Mouse (Mus musculus) liver, embryonic 14.5 days (tissue): ENCODE measurements around the gene Elovl2. TPM values are rescaled to one million over a fixed set of nuclear protein-coding genes. Genes with fewer than 3 reads are reported as not detected.
A peak's percentile ranks its signal among the peaks of the same experiment; 100 is the strongest.
"Not testable (repeated sequence)": the region's sequence is repeated elsewhere in the genome, so short reads cannot be mapped to it uniquely, and the experiment has no call there.

Source experiments
- ATAC-seq: fragments of 200-750 bp; cut with Nextera tagmentation; 2 replicates; pipeline ENCODE4 v1.8.0; 2017; ENCODE audit warnings: moderate number of reproducible peaks, mild to moderate bottlenecking, moderate library complexity; ENCODE audit not compliant: insufficient read depth
- DNase-seq, 3 experiments: peaks; one replicate each; pipeline ENCODE4 v3.0.0-alpha.2; 2012 to 2013; ENCODE audit warnings: low read depth in 3 of 3, low spot score in 3 of 3
- H3K27ac ChIP-seq: fragments of 300-500 bp; sonication (generic); 2 replicates; pipeline ENCODE4 v1.5.1; 2014; ENCODE audit warnings: moderate library complexity, mild to moderate bottlenecking, control low read depth, inconsistent platforms
- H3K27me3 ChIP-seq: fragments of 300-500 bp; sonication (generic); 2 replicates; pipeline ENCODE4 v1.6.1; 2014; ENCODE audit warnings: mild to moderate bottlenecking, low read length, moderate library complexity; ENCODE audit not compliant: control insufficient read depth, insufficient read depth
- H3K36me3 ChIP-seq: fragments of 300-500 bp; sonication (generic); replicated peaks from 2 replicates; pipeline ENCODE4 v1.6.1; 2014; ENCODE audit warnings: low read depth; ENCODE audit not compliant: control insufficient read depth, insufficient read depth
- H3K4me1 ChIP-seq, 2 experiments: fragments of 200-500 bp in 1 of 2; fragments of 300-500 bp in 1 of 2; sonication (generic) in 1 of 2; replicated peaks; 2 replicates each; pipeline ENCODE4 v1.6.1; 2012 to 2014; ENCODE audit warnings: antibody characterized with exemption in 1 of 2, inconsistent platforms in 1 of 2, low read length in 1 of 2; ENCODE audit not compliant: control insufficient read depth in 2 of 2, insufficient read depth in 2 of 2
- H3K4me2 ChIP-seq: fragments of 300-500 bp; sonication (generic); 2 replicates; pipeline ENCODE4 v1.6.1; 2014; ENCODE audit warnings: low read depth, mild to moderate bottlenecking, control low read depth, moderate library complexity
- H3K4me3 ChIP-seq, 2 experiments: fragments of 200-500 bp in 1 of 2; fragments of 300-500 bp in 1 of 2; sonication (generic) in 1 of 2; 2 replicates each; pipeline ENCODE4 v1.5.1; 2012 to 2014; ENCODE audit warnings: low read depth in 2 of 2, low read length in 2 of 2, mild to moderate bottlenecking in 2 of 2, control low read depth in 1 of 2, inconsistent platforms in 1 of 2, moderate library complexity in 1 of 2; ENCODE audit not compliant: insufficient read depth in 1 of 2
- H3K9ac ChIP-seq: fragments of 300-500 bp; sonication (generic); replicated peaks from 2 replicates; pipeline ENCODE4 v1.6.1; 2014; ENCODE audit warnings: mild to moderate bottlenecking, control low read depth, moderate library complexity
- H3K9me3 ChIP-seq: fragments of 300-500 bp; sonication (generic); 2 replicates; pipeline ENCODE4 v1.6.1; 2016; ENCODE audit warnings: low read length, mixed read lengths; ENCODE audit not compliant: control insufficient read depth
- CTCF ChIP-seq: IDR thresholded peaks from 2 replicates; pipeline ENCODE4 v1.5.1; 2016; ENCODE audit warnings: antibody characterized with exemption, low read depth, control low read depth
- EP300 ChIP-seq: IDR thresholded peaks from 2 replicates; pipeline ENCODE4 v1.6.1; 2016; ENCODE audit warnings: antibody characterized with exemption, low read depth
- WGBS: fragments of 180-500 bp; shearing (Covaris S2); extraction: QIAGEN DNeasy Blood & Tissue Kit; methylation state at CpG from one replicate; pipeline ENCODE4 v1.1.7; 2014; ENCODE audit not compliant: insufficient replicate concordance; 5-methylcytosine and 5-hydroxymethylcytosine counted together
- polyA plus RNA-seq, 2 experiments: library from polyadenylated mRNA; depleted of rRNA in 1 of 2; stranded (reverse) in 1 of 2; unstranded in 1 of 2; fragments of >200 nt; fragmentation: Nextera tagmentation in 1 of 2; extraction: Ambion mirVana in 1 of 2; gene quantifications; 2 replicates each; pipeline versions ENCODE4 v1.2.1 to v1.2.3; 2012 to 2014

The Elovl2 gene
- polyA plus RNA-seq, 2 experiments = 17.4 to 28.1 TPM

DNA sequence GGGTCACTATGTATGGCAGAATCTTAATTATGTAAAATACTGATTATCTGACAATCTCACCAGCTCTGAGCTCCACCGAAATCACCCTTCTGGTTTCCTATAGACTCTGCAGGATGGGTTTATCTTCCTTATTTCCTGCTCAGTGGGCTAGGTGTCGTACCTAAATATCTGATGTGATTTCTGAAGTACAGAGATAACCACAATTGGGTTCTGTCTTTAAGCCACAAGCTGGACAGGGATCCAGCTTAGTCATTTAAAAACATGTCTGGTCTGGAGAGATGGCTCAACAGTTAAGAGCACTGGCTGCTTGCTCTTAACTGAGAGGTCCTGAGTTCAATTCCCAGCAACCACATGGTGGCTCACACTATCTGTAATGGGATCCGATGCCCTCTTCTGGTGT, 36.8 kb upstream of the Elovl2 start:
- Histone ChIP-seq H3K9me3 (no peaks in the 10 kb centered on the region), H3K4me1 (no peaks in the 10 kb centered on the region; a peak in 1 of 4 replicates), H3K27me3 (no peaks in the 10 kb centered on the region), H3K36me3 (no peaks in the 10 kb centered on the region), H3K4me2 (no peak overlapping the region), H3K4me3 (no peak overlapping the region), H3K27ac (no peak overlapping the region), H3K9ac (no peak overlapping the region)
- no peak for DNase-seq
- TF ChIP-seq CTCF = no peak
- TF ChIP-seq EP300 = no peak
- no peak for ATAC-seq
- 36% methylated on average over 3 of the region's 3 CpGs for WGBS

DNA sequence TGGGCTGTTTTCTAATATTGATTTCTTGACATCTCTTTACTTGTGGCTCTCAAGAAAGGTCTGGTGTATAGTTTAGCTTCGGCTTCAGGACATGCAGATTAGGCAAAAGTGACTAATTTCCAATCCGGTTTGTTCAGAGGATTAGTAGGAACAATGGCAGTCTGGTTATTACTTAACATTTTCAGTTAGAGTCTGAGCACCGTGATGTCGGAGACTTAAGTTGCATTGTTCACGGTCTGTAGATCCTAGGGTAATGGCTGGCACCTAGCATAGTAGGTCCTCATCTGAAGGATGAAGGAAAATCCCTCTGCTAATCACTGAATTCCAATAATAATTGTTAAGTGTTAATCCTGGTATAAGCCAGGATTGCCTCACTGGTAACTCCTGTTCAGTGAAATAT, 35.9 kb upstream of the Elovl2 start:
- DNase-seq (no peak), ATAC-seq (no peak)
- 76% methylated on average over 5 of the region's 5 CpGs for WGBS
- Histone ChIP-seq H3K4me1 (peaks cover 2 to 5% of the 10 kb centered on the region in 2 experiments; a peak in 3 of 4 replicates), H3K27ac (no peak overlapping the region), H3K9ac (no peak overlapping the region), H3K36me3 (no peaks in the 10 kb centered on the region), H3K27me3 (no peaks in the 10 kb centered on the region), H3K9me3 (no peaks in the 10 kb centered on the region), H3K4me3 (no peak overlapping the region), H3K4me2 (no peak overlapping the region)
- no peak for TF ChIP-seq EP300
- no peak for TF ChIP-seq CTCF

DNA sequence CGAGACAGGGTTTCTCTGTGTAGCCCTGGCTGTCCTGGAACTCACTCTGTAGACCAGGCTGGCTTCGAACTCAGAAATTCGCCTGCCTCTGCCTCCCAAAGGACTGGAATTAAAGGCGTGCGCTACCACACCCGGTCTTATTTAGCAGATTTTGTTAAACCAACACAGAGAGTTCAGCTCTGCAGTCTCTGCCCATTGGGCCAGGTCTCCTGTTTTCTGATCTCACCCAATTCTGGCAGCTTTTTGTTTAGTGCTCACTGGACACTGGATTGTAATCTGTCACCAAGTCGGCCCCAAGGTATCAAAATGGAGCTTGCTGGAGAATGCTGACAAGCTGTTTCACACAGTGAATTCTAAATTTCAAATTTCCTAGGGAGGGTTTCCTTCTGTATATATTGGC, 32.5 kb upstream of the Elovl2 start:
- H3K4me1 ChIP-seq = peaks cover 9% of the 10 kb centered on the region in 2 experiments
- H3K4me3 ChIP-seq = no peak overlapping the region
- H3K27ac ChIP-seq = no peak overlapping the region
- no peaks in the 10 kb centered on the region for H3K36me3 ChIP-seq
- H3K9me3 ChIP-seq = no peaks in the 10 kb centered on the region
- no peak overlapping the region for H3K9ac ChIP-seq
- H3K27me3 ChIP-seq = no peaks in the 10 kb centered on the region
- no peak for DNase-seq
- ATAC-seq = no peak
- H3K4me2 ChIP-seq = no peak overlapping the region
- WGBS = 71% methylated on average over 7 of the region's 7 CpGs
- TF ChIP-seq CTCF (no peak), EP300 (no peak)

DNA sequence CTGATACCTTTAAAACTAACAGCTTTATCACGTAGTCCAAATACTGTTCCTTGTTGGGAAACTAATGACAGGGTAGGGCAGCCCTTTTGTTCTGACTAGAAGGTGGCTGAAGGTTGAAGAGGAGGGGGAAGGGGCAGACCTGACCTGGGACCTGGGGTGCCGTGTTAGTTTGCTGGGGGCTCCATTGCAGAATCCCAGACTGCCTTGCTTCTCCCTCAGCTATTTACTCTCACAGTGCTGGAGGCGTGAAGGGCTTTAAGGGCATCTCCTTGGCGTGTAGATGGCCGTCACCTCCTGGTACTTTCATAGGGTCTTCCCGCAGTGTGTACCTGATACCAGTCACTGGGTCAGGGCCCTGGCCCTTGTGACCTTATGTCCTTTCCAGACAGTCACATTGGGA, 31.9 kb upstream of the Elovl2 start:
- no peak overlapping the region for H3K4me3 ChIP-seq
- H3K27ac ChIP-seq = no peak overlapping the region
- peaks cover 9% of the 10 kb centered on the region in 2 experiments for H3K4me1 ChIP-seq
- H3K4me2 ChIP-seq = no peak overlapping the region
- H3K9me3 ChIP-seq = no peaks in the 10 kb centered on the region
- ATAC-seq (no peak), DNase-seq (no peak)
- no peaks in the 10 kb centered on the region for H3K27me3 ChIP-seq
- WGBS = 77% methylated on average over 6 of the region's 6 CpGs
- no peaks in the 10 kb centered on the region for H3K36me3 ChIP-seq
- no peak for TF ChIP-seq CTCF
- no peak overlapping the region for H3K9ac ChIP-seq

DNA sequence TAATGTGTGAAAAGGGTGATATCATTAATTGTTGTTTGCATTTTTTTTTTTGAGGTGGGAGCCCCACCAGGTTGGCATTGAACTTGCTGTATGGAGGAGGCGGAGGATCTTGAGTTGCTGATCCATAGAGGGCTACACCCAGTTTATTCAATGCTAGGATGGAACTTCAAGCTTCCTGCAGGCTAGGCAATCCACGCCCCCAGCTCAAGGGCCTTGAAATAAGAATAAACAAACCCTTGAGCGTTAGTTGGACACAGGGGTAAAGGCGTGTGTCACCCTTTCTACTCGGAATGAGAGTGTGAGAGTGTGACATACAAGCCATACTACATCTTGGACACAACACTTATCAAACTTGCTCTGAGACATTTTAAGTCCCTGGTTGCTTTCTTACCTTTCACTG, 31.5 kb upstream of the Elovl2 start:
- no peak for ATAC-seq
- H3K4me2 ChIP-seq = no peak overlapping the region
- DNase-seq = no peak
- 71% methylated on average over 5 of the region's 5 CpGs for WGBS
- TF ChIP-seq EP300 = no peak
- H3K4me3 ChIP-seq = no peak overlapping the region
- no peaks in the 10 kb centered on the region for H3K36me3 ChIP-seq
- no peaks in the 10 kb centered on the region for H3K9me3 ChIP-seq
- H3K27me3 ChIP-seq = no peaks in the 10 kb centered on the region
- peaks cover 9% of the 10 kb centered on the region in 2 experiments for H3K4me1 ChIP-seq
- H3K9ac ChIP-seq = no peak overlapping the region
- H3K27ac ChIP-seq = no peak overlapping the region

DNA sequence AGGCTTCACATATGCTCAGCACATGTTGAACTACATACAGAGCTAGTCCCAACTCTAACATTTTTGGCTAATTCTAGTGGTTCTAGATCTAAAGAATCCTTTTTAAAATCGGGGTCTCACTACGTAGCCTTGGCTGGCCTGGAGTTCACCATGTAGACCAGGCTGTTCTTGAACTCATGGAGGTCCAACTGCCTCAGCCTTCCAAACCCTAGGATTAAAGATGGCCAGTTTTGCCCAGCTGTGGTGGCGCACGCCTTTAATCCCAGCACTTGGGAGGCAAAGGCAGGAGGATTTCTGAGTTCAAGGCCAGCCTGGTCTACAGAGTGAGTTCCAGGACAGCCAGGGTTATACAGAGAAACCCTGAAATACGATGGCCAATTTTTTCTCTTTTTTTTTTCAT, 31.0 kb upstream of the Elovl2 start:
- not testable (repeated sequence) for H3K36me3 ChIP-seq, H3K27me3 ChIP-seq, DNase-seq, H3K27ac ChIP-seq, H3K9me3 ChIP-seq, H3K9ac ChIP-seq, ATAC-seq, H3K4me1 ChIP-seq
- H3K4me2 ChIP-seq = peak overlapping the region; percentile 92
- peak overlapping the region in 1 of 2 experiments; percentile 79; a peak in 1 of 4 replicates for H3K4me3 ChIP-seq
- WGBS = 79% methylated on average over 5 of the region's 5 CpGs
